Mouse (Mus musculus) splenic B cell, adult 2 months (primary cell): ENCODE results near the gene Hap1.

Source experiments
- DNase-seq: peaks from one replicate; pipeline ENCODE4 v3.0.0-alpha.2; 2011; ENCODE audit warnings: low read depth, low spot score
- H3K27me3 ChIP-seq: 2 replicates; pipeline ENCODE4 v1.6.1; 2012; ENCODE audit warnings: mild to moderate bottlenecking, low read length, moderate library complexity, mixed read lengths; ENCODE audit not compliant: control insufficient read depth, poor library complexity, insufficient read depth, severe bottlenecking
- H3K36me3 ChIP-seq: 2 replicates; pipeline ENCODE4 v1.6.1; 2012; ENCODE audit warnings: mild to moderate bottlenecking, low read length, moderate library complexity, mixed read lengths; ENCODE audit not compliant: control insufficient read depth, poor library complexity, insufficient read depth, severe bottlenecking

Gene Hap1

GRCm38 (mm10) chr11:100395200-100395599 lies 39.3 kb upstream of the Hap1 start:
- no peak for DNase-seq
- H3K36me3 ChIP-seq = no peaks in the 10 kb centered on the region
- H3K27me3 ChIP-seq = no peaks in the 10 kb centered on the region; the same call in 1 of the 2 replicates

GRCm38 (mm10) chr11:100394353-100395074 lies 38.6 kb upstream of the Hap1 start:
- DNase-seq = no peak
- Histone ChIP-seq H3K36me3 (no peaks in the 10 kb centered on the region), H3K27me3 (no peaks in the 10 kb centered on the region; the same call in 1 of the 2 replicates)

- Histone ChIP-seq H3K27me3 (no peaks in the 10 kb centered on the region; the same call in 1 of the 2 replicates), H3K36me3 (no peaks in the 10 kb centered on the region)
- DNase-seq = no peak
Measured at GRCm38 (mm10) chr11:100393733-100394132, 37.8 kb upstream of the Hap1 start.

DNA sequence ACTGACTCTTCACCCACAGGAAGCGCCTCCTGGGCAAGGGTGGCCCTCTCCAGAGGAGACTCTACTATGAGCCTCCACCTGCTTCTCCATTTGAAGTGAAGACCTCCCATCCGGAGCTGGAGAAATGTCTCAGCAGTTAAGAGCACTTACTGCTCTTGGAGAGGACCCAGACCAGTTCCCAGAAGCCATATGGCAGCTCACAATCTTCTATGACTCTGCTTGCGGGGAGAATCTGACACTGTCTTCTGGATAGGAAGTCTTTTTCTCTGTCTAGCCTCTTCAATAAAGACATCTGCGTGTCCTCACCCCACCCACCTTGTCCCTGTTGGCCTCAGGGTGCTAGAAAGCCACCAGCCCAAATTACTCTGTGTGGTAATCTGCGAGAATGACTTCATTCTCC lies 37.0 kb upstream of the Hap1 start:
- H3K27me3 ChIP-seq = no peaks in the 10 kb centered on the region; the same call in 1 of the 2 replicates
- DNase-seq = no peak
- no peaks in the 10 kb centered on the region for H3K36me3 ChIP-seq

GRCm38 (mm10) chr11:100391884-100392345 lies 36.0 kb upstream of the Hap1 start:
- Histone ChIP-seq H3K36me3 (no peaks in the 10 kb centered on the region), H3K27me3 (no peaks in the 10 kb centered on the region; the same call in 1 of the 2 replicates)
- no peak for DNase-seq

GRCm38 (mm10) chr11:100391081-100391883 lies 35.4 kb upstream of the Hap1 start:
- H3K36me3 ChIP-seq = no peaks in the 10 kb centered on the region
- H3K27me3 ChIP-seq = no peaks in the 10 kb centered on the region; the same call in 1 of the 2 replicates
- DNase-seq = no peak

- no peaks in the 10 kb centered on the region for H3K36me3 ChIP-seq
- no peak for DNase-seq
- no peaks in the 10 kb centered on the region; the same call in 1 of the 2 replicates for H3K27me3 ChIP-seq
Measured at GRCm38 (mm10) chr11:100389931-100390445, 34.1 kb upstream of the Hap1 start.

DNA sequence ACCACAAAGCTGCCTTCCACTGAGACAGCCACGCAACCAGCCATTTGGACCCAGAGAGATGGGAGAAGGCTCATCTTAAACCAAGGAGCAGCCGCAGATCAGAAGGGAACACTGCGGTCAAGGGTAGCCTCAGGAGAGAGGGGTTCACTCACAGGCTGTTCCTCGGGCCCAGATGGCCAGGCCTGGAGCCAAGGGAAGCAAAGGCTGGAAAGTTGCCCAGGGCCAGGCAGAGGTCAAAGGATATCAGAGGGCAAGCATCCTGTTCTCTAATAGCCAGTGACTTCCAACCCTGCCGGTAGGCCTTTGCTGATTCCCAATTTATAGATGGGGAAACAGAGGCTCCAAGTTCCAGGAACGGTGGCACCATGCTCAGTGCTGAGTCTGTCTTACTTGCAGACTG lies 32.7 kb upstream of the Hap1 start:
- DNase-seq = no peak
- Histone ChIP-seq H3K27me3 (no peaks in the 10 kb centered on the region), H3K36me3 (no peaks in the 10 kb centered on the region)

GRCm38 (mm10) chr11:100387589-100388375 lies 31.9 kb upstream of the Hap1 start:
- DNase-seq = no peak
- H3K27me3 ChIP-seq = no peaks in the 10 kb centered on the region
- H3K36me3 ChIP-seq = no peaks in the 10 kb centered on the region

DNA sequence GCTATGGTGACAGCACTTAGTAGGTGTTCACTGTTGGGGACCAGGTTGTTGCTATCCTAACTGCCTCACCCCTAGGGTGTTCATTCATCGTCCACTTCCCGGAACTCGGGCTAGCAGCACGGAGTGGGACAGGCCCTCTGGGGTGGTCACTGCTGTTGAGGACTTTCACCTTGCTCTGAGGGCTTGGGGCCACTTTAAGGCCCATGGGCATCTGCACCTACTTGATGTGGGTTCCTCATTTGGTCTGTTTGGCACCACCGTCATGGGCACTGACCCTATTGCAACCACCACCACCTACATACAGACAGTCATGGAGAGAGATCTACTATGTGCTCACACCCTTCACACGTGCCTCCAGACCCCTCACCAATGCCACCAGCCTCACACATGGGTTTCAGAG lies 31.2 kb upstream of the Hap1 start:
- Histone ChIP-seq H3K27me3 (no peaks in the 10 kb centered on the region), H3K36me3 (no peaks in the 10 kb centered on the region)
- no peak for DNase-seq

DNA sequence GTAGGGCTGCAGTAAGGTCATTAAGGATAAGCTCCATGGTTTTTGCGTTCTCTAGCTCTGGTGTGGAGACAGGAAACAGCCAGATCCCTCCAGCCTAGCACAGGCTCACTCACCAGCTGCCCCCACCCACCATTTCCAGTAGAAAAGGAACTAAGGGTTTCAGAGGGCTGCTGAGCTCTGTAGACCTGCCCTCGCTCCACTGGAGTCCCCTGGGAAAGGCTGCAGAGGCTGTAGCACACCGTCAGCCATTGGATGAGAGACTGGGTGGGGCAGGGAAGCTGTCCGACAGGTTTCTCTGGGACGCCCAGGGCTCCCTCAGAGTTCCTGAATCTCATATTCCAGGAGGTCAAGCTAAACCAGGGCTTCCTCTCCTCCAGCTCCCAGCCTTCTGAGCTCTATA lies 30.7 kb upstream of the Hap1 start:
- no peak for DNase-seq
- Histone ChIP-seq H3K27me3 (no peaks in the 10 kb centered on the region), H3K36me3 (no peaks in the 10 kb centered on the region)

- DNase-seq = no peak
- H3K27me3 ChIP-seq = no peaks in the 10 kb centered on the region
- no peaks in the 10 kb centered on the region for H3K36me3 ChIP-seq
Measured at GRCm38 (mm10) chr11:100385016-100385415, 29.1 kb upstream of the Hap1 start.

- Histone ChIP-seq H3K36me3 (no peaks in the 10 kb centered on the region), H3K27me3 (no peaks in the 10 kb centered on the region)
- DNase-seq = no peak
Measured at GRCm38 (mm10) chr11:100382682-100383081, 26.8 kb upstream of the Hap1 start.

GRCm38 (mm10) chr11:100379311-100379710 lies 23.4 kb upstream of the Hap1 start:
- no peak for DNase-seq
- Histone ChIP-seq H3K27me3 (no peaks in the 10 kb centered on the region), H3K36me3 (no peaks in the 10 kb centered on the region)
